Mouse (Mus musculus): Measurements from ENCODE around the gene Odf2. TPM values are rescaled to one million over a fixed set of nuclear protein-coding genes. Genes with fewer than 3 reads are reported as not detected.

Gene Odf2
- total RNA-seq (2021) = 100 to 1,000 TPM in 1 of 2 experiments, 10 to 100 TPM in 1; 78.2 to 115 TPM

GRCm38 (mm10) chr2:29889066-29889944 is at the start of gene Odf2:
Odf2 (plus strand) TSS chr2:29889221.
- peak; percentile 98 to 100 for DNase-seq (ENCODE audit: extremely low spot score in 1 of 2, low spot score in 1 of 2)

GRCm38 (mm10) chr2:29839460-29839859 is 49.6 kb upstream of the Odf2 start:
- DNase-seq (ENCODE audit: extremely low spot score in 1 of 2, low spot score in 1 of 2) = no peak

GRCm38 (mm10) chr2:29843231-29844105 is 45.6 kb upstream of the Odf2 start:
- no peak for DNase-seq (ENCODE audit: extremely low spot score in 1 of 2, low spot score in 1 of 2)

- DNase-seq (ENCODE audit: extremely low spot score in 1 of 2, low spot score in 1 of 2) = no peak
These were observed 44.9 kb upstream of the Odf2 start for GRCm38 (mm10) chr2:29844115-29844514.

- no peak for DNase-seq (ENCODE audit: extremely low spot score in 1 of 2, low spot score in 1 of 2)
These were observed 44.4 kb upstream of the Odf2 start for GRCm38 (mm10) chr2:29844661-29845060.

GRCm38 (mm10) chr2:29845636-29846035 is 43.4 kb upstream of the Odf2 start:
- DNase-seq (ENCODE audit: extremely low spot score in 1 of 2, low spot score in 1 of 2) = no peak

GRCm38 (mm10) chr2:29846061-29846853 is 42.8 kb upstream of the Odf2 start:
- no peak for DNase-seq (ENCODE audit: extremely low spot score in 1 of 2, low spot score in 1 of 2)

- DNase-seq (ENCODE audit: extremely low spot score in 1 of 2, low spot score in 1 of 2) = no peak
These were observed 42.1 kb upstream of the Odf2 start for GRCm38 (mm10) chr2:29846911-29847310.

GRCm38 (mm10) chr2:29849041-29849440 is 40.0 kb upstream of the Odf2 start:
- no peak for DNase-seq (ENCODE audit: extremely low spot score in 1 of 2, low spot score in 1 of 2)

- no peak for DNase-seq (ENCODE audit: extremely low spot score in 1 of 2, low spot score in 1 of 2)
These were observed 39.1 kb upstream of the Odf2 start for GRCm38 (mm10) chr2:29849841-29850480.

GRCm38 (mm10) chr2:29852957-29853485 is 36.0 kb upstream of the Odf2 start:
- no peak for DNase-seq (ENCODE audit: extremely low spot score in 1 of 2, low spot score in 1 of 2)

- DNase-seq (ENCODE audit: extremely low spot score in 1 of 2, low spot score in 1 of 2) = no peak
These were observed 35.3 kb upstream of the Odf2 start for GRCm38 (mm10) chr2:29853736-29854135.

GRCm38 (mm10) chr2:29855585-29856210 is 33.3 kb upstream of the Odf2 start:
- no peak for DNase-seq (ENCODE audit: extremely low spot score in 1 of 2, low spot score in 1 of 2)

- no peak for DNase-seq (ENCODE audit: extremely low spot score in 1 of 2, low spot score in 1 of 2)
These were observed 32.4 kb upstream of the Odf2 start for GRCm38 (mm10) chr2:29856451-29857260.

- no peak for DNase-seq (ENCODE audit: extremely low spot score in 1 of 2, low spot score in 1 of 2)
These were observed 31.7 kb upstream of the Odf2 start for GRCm38 (mm10) chr2:29857341-29857740.

GRCm38 (mm10) chr2:29857967-29858366 is 31.1 kb upstream of the Odf2 start:
- DNase-seq (ENCODE audit: extremely low spot score in 1 of 2, low spot score in 1 of 2) = no peak

- peak in 1 of 2 experiments; percentile 62 for DNase-seq (ENCODE audit: extremely low spot score in 1 of 2, low spot score in 1 of 2)
These were observed 30.1 kb upstream of the Odf2 start for GRCm38 (mm10) chr2:29858748-29859473.

GRCm38 (mm10) chr2:29865125-29865524 is 23.9 kb upstream of the Odf2 start:
- no peak for DNase-seq (ENCODE audit: extremely low spot score in 1 of 2, low spot score in 1 of 2)

Data from layer of hippocampus, postnatal 25 days (tissue).